Mouse (Mus musculus) stomach, postnatal 0 days (tissue): ENCODE data around the gene Prkd3. TPM values are rescaled to one million over a fixed set of nuclear protein-coding genes. Genes with fewer than 3 reads are reported as not detected.
A peak's percentile ranks its signal among the peaks of the same experiment; 100 is the strongest.

Source experiments
- ATAC-seq: fragments of 200-750 bp; cut with Nextera tagmentation; 2 replicates; pipeline ENCODE4 v1.8.0; 2017; ENCODE audit not compliant: low FRiP score, low TSS enrichment
- DNase-seq: peaks from one replicate; pipeline ENCODE4 v3.0.0-alpha.2; 2016; ENCODE audit warnings: low spot score
- H3K27ac ChIP-seq: fragments of 300-500 bp; sonication (generic); replicated peaks from 2 replicates; pipeline ENCODE4 v1.5.1; 2014; ENCODE audit warnings: mild to moderate bottlenecking, control low read depth
- H3K27me3 ChIP-seq: fragments of 300-500 bp; sonication (generic); 2 replicates; pipeline ENCODE4 v1.6.1; 2014; ENCODE audit warnings: low read length; ENCODE audit not compliant: control insufficient read depth, insufficient read depth
- H3K36me3 ChIP-seq: fragments of 300-500 bp; sonication (generic); 2 replicates; pipeline ENCODE4 v1.6.1; 2014; ENCODE audit warnings: low read length, mixed read lengths; ENCODE audit not compliant: control insufficient read depth, insufficient read depth
- H3K4me1 ChIP-seq: fragments of 300-500 bp; sonication (generic); replicated peaks from 2 replicates; pipeline ENCODE4 v1.6.1; 2014; ENCODE audit warnings: antibody characterized with exemption; ENCODE audit not compliant: control insufficient read depth, insufficient read depth
- H3K4me2 ChIP-seq: fragments of 300-500 bp; sonication (generic); replicated peaks from 2 replicates; pipeline ENCODE4 v1.6.1; 2014; ENCODE audit warnings: low read depth, mild to moderate bottlenecking, control low read depth, moderate library complexity
- H3K4me3 ChIP-seq: fragments of 300-500 bp; sonication (generic); 2 replicates; pipeline ENCODE4 v1.5.1; 2014; ENCODE audit warnings: low read depth, low read length, control low read depth
- H3K9ac ChIP-seq: fragments of 300-500 bp; sonication (generic); 2 replicates; pipeline ENCODE4 v1.6.1; 2014; ENCODE audit warnings: mild to moderate bottlenecking, low read length, control low read depth, mixed read lengths
- H3K9me3 ChIP-seq: fragments of 300-500 bp; sonication (generic); 2 replicates; pipeline ENCODE4 v1.6.1; 2016; ENCODE audit warnings: low read length; ENCODE audit not compliant: control insufficient read depth
- CTCF ChIP-seq: IDR thresholded peaks from 2 replicates; pipeline ENCODE4 v1.5.1; 2016; ENCODE audit warnings: antibody characterized with exemption, low read depth, mild to moderate bottlenecking, moderate library complexity
- EP300 ChIP-seq: optimal IDR thresholded peaks from 2 replicates; pipeline ENCODE3; 2016; ENCODE audit warnings: antibody characterized with exemption
- WGBS: fragments of 180-500 bp; shearing (Covaris S2); extraction: QIAGEN DNeasy Blood & Tissue Kit; methylation state at CpG from one replicate; pipeline ENCODE4 v1.1.7; 2014; 5-methylcytosine and 5-hydroxymethylcytosine counted together
- polyA plus RNA-seq: library from polyadenylated mRNA; unstranded; fragments of >200 nt; fragmentation: Nextera tagmentation; extraction: Ambion mirVana; gene quantifications from 2 replicates; pipeline ENCODE4 v1.2.1, GENCODE M21; 2015

Gene Prkd3
- polyA plus RNA-seq, 1 experiment from 2014 or later, result 11.4 TPM

DNA sequence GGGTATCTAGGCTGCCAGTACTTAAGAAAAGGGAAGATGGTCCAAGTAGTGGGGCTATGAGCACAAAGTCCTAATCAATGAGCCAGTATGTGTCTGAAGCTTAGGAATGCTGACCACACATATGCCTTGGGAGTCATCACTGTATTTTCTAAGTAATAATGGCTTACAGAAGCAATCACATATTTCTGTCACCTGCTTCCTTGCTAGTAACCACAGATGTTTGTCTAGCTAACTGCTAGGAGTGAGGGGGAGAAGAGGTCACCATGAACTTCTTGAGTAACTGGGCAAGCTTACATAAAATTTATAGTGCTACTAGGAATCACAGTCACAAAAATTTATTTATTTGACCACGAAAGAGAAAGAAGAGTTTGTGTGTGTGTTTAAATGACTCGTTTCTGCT, 22.5 kb downstream of the Prkd3 start:
- Histone ChIP-seq H3K4me1 (no peaks in the 10 kb centered on the region), H3K4me3 (no peak overlapping the region), H3K27me3 (no peaks in the 10 kb centered on the region), H3K4me2 (no peak overlapping the region), H3K9me3 (no peaks in the 10 kb centered on the region), H3K36me3 (no peaks in the 10 kb centered on the region), H3K9ac (no peak overlapping the region), H3K27ac (no peak overlapping the region)
- TF ChIP-seq EP300 (no peak), CTCF (no peak)
- ATAC-seq (no peak), DNase-seq (no peak)
- 60% methylated on average over 2 of the region's 2 CpGs for WGBS

DNA sequence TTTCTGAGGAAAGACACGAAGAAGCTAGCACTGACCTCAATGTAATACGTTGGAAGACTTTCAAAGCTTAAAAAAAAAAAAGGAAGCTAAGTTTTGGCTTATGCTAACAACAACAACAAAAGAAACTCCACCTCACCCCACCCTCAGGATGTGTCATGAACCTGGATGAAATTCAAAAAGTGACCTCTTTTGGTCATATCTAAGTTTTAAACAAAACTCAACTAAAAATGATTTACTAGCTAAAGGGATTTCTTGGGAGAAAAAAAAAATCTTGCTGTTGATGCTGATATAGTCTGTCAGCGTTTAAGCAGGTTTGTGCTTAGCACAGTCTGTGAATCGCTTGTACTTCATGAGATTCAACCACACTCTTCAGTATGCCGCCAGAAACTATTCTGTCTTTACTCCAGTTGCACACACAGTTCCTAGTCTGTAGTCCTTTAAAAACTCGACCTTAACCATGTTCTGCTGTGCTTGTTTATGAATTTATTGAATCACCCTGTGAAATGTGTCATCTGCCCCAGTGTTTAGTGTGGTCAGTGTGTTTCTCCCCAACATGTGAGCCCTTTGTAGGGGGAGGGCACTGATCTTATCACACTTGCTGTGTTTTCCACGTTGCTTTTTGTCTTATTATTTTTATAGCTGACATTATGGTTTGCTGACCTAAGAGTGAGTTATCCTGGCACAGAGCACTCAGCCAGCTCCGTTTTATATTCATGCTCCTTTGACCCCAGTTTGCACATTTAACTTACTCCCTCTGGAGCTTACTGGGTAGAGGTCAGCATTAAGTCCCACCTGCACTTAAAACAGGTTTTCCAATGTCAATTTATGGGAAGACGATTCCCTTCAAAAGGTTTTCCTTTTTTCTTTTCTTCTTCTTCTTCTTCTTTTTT, 25.4 kb downstream of the Prkd3 start:
- DNase-seq (no peak), ATAC-seq (no peak)
- no peak overlapping the region for H3K4me2 ChIP-seq
- TF ChIP-seq CTCF, result no peak
- TF ChIP-seq EP300, result no peak
- no peaks in the 10 kb centered on the region for H3K27me3 ChIP-seq
- no peak overlapping the region for H3K4me3 ChIP-seq
- no peaks in the 10 kb centered on the region for H3K36me3 ChIP-seq
- no peak overlapping the region for H3K9ac ChIP-seq
- H3K27ac ChIP-seq, result no peak overlapping the region
- no peaks in the 10 kb centered on the region for H3K4me1 ChIP-seq
- no peaks in the 10 kb centered on the region for H3K9me3 ChIP-seq
- 31% methylated on average over 9 of the region's 9 CpGs for WGBS

DNA sequence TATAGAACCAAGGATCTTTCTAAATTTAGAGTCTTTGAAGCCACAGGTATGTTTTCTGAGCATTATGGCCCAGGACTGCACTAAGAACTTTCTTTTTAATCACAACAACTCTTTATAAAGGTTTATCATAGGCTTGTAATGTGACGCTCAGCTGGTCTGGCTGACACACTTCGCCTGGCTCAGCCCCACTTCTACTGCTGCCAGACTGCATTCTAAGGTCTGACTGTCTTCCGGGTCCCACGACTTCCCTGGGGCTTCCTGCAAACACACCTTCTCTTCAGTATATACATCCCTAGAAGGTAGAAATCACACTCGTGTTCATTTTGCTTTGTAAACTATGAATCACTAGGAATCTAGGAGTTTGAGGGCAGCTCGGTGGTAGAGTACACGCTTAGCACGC, 26.2 kb downstream of the Prkd3 start:
- no peak overlapping the region for H3K4me2 ChIP-seq
- no peak overlapping the region for H3K9ac ChIP-seq
- H3K4me3 ChIP-seq, result no peak overlapping the region
- 0 out of 2 replicates have a peak overlapping the region, but pooled peaks have one; percentile 6 for H3K27ac ChIP-seq
- no peaks in the 10 kb centered on the region for H3K4me1 ChIP-seq
- no peaks in the 10 kb centered on the region for H3K27me3 ChIP-seq
- DNase-seq, result no peak
- TF ChIP-seq CTCF (no peak), EP300 (no peak)
- H3K36me3 ChIP-seq, result no peaks in the 10 kb centered on the region
- ATAC-seq, result no peak
- 61% methylated on average over 8 of the region's 8 CpGs for WGBS
- H3K9me3 ChIP-seq, result no peaks in the 10 kb centered on the region

DNA sequence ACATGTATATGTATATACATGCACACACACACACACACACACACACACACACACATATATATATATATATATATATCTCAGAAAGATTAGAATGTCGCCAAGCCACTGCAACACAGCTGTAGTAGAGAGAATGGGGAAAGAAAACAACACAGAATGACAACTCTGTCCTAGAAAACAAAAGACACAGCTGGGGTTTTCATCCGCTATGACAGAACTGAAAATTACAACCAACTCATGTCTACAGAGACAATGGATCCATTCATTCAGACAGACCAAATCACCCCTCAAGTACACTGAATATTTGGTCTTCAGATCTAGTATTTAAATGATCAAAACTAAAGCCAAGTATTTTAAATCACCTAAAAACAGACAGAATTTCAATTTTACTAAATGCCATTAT, 26.9 kb downstream of the Prkd3 start:
- Histone ChIP-seq H3K4me1 (no peaks in the 10 kb centered on the region), H3K9me3 (no peaks in the 10 kb centered on the region), H3K27ac (no peak overlapping the region), H3K27me3 (no peaks in the 10 kb centered on the region), H3K4me3 (no peak overlapping the region), H3K36me3 (no peaks in the 10 kb centered on the region), H3K9ac (no peak overlapping the region), H3K4me2 (no peak overlapping the region)
- no peak for TF ChIP-seq EP300
- DNase-seq (no peak), ATAC-seq (no peak)
- 81% methylated on average over 2 of the region's 2 CpGs for WGBS

DNA sequence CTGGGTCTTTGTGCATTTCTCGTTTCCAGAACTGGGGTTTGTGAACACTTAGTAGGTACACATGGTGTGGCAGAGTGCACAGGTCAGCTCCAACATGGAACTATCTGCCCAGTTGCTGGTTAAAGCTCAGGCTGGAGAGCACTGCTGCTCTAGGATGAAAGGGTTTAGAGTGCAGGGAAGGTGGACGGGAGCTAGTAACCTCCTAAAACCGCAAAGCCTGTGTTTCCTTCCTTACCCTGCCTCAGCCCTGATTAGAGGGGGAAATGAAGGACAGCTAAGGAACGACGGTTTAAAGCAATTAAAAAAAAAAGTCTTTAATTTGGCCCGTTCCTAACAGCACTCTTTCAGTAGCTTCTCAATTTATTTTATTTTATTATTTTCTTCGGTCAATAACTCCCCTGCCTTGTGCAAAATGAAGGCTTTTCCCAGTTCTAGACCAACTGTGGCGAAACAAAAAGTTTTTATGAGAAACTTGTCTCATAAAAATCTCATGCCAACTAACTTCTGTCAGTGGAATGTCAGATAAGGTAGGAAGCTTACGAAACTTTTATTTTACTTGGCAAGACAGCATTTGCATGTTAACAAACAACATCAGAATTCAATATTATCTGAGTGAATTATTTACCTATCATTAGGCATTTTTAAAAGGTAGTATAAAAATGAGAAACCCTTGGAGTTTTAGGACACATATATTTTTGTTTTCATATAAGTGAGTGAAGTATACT, 28.2 kb downstream of the Prkd3 start:
- no peak overlapping the region for H3K4me3 ChIP-seq
- TF ChIP-seq CTCF, result no peak
- TF ChIP-seq EP300, result no peak
- DNase-seq, result no peak
- H3K9ac ChIP-seq, result no peak overlapping the region
- H3K27ac ChIP-seq, result no peak overlapping the region
- no peak overlapping the region for H3K4me2 ChIP-seq
- no peaks in the 10 kb centered on the region for H3K4me1 ChIP-seq
- H3K9me3 ChIP-seq, result no peaks in the 10 kb centered on the region
- H3K27me3 ChIP-seq, result no peaks in the 10 kb centered on the region
- no peak for ATAC-seq
- WGBS, result 74% methylated on average over 9 of the region's 9 CpGs
- H3K36me3 ChIP-seq, result no peaks in the 10 kb centered on the region

DNA sequence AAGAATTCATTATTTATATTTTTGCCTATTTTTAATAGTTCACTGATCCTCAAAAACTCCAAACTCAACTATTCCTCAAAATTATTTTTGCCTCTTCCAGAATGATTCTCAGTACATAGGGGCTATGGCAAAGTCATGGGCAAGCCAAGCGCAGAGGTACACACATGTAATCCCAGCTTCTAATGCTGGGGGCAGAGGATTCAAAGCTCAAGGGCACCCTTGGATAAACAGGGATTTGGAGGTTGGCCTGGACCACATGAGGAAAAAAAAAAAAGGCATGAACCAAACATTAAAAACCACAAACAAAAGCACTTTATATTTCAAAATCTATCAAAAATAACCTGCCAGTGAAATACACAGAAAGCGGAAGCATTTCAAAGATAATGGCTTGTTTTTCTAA, 29.1 kb downstream of the Prkd3 start:
- H3K4me1 ChIP-seq, result no peaks in the 10 kb centered on the region
- ATAC-seq, result no peak
- no peak overlapping the region for H3K27ac ChIP-seq
- no peak for DNase-seq
- WGBS, result 86% methylated on average over 2 of the region's 2 CpGs
- H3K27me3 ChIP-seq, result no peaks in the 10 kb centered on the region
- no peak for TF ChIP-seq CTCF
- no peak for TF ChIP-seq EP300
- no peaks in the 10 kb centered on the region for H3K9me3 ChIP-seq
- H3K9ac ChIP-seq, result no peak overlapping the region
- H3K4me3 ChIP-seq, result no peak overlapping the region
- H3K36me3 ChIP-seq, result no peaks in the 10 kb centered on the region
- H3K4me2 ChIP-seq, result no peak overlapping the region
